Mouse (Mus musculus) thymus, adult 2 months (tissue): ENCODE data around the gene Arhgdia.

Source experiments
- CTCF ChIP-seq: fragments of 200-500 bp; IDR thresholded peaks from 2 replicates; pipeline ENCODE4 v1.5.1; 2012; ENCODE audit warnings: mild to moderate bottlenecking, control low read depth, low read length, moderate library complexity, borderline replicate concordance; ENCODE audit not compliant: control insufficient read depth, poor library complexity, insufficient read depth; ENCODE audit errors: extremely low read depth
- POLR2A ChIP-seq: fragments of 200-500 bp; IDR thresholded peaks from 2 replicates; pipeline ENCODE4 v1.6.1; 2012; ENCODE audit warnings: mild to moderate bottlenecking, low read length, control low read depth, moderate library complexity; ENCODE audit not compliant: control insufficient read depth, poor library complexity, insufficient read depth; ENCODE audit errors: extremely low read depth

DNA sequence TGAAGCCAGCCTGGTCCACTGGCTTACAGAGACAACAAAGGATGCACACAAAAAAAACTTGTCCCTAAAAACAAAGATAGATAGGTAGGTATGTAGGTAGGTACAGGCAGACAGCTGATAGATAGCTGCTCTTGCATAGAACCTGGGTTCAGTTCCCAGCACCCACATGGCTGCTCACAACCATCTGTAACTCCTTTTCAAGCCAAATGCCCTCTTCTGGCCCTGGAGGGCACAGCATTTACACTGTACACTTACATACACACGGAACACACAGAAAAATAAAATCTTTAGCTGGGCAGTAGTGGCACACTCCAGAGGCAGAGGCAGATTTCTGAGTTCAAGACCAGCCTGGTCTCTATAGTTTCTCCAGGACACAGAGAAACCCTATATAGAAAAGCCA is 2.5 kb upstream of the Arhgdia start:
- TF ChIP-seq POLR2A (no peak), CTCF (no peak)
